ENCODE assay signal across 24 mouse cellular contexts in the genomic region with DNA sequence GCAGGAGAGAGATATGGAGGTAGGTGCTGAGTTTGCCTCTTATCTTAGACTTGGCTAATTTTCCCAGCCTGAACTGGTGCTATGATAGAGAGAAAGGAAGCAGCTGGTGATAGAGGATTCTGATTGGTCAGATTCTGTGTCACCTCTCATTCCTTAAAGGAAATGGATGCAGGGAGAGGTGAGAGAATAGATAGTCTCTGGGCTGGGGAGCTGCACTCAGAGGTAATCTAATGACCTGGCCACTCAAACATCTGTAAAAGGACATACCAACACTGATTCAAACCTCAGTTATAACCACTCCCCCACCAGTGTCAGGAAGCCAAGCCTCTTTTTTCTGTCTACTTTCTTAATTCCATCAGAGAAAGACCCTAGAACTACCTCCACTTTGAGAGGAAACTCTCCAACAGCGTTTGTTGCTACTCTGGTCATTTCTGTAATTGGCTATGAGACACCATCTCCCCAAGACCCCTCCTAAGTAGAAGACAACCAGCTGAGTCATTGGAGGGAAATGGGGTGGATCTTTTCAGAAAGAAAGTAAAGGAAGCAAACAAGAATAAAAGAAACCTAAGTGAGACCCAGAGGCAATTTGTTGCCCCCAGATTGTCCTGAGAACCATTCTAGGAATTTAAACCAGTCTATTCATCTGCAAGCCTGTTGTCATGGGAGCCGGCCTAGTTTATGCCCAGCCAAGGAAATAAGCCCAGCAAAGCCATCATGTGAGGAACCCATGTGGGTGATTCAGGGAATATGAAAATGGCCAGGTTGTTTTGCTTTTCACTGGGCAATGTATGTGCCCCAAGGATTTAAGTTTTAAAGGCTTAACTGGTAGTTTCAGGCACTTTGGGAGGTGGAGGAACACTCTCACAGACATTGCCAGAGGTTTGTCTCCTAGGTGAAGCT. TPM values are rescaled to one million over a fixed set of nuclear protein-coding genes. Genes with fewer than 3 reads are reported as not detected.
DNase-seq lines count a peak whose midpoint lies in the region; ATAC-seq and TF ChIP-seq lines count a peak whose summit lies in the region.
"Had no signal": no experiment of that assay in that cellular context is flagged by ENCODE, and none has a peak within 500 bp of the region (broad histone marks: within the 10 kb centered on the region; RNA-seq: fewer than 3 reads in every experiment).

No protein-coding gene starts in this region.

- no peaks in the 10 kb centered on the region for H3K9me3 ChIP-seq in embryonic facial prominence, embryonic 10.5 days
- H3K9me3 ChIP-seq in midbrain, embryonic 15.5 days = no peaks in the 10 kb centered on the region
- H3K9me3 ChIP-seq: embryonic facial prominence, embryonic 13.5 days; forebrain, embryonic 12.5 days; G1E; hindbrain, embryonic 12.5 days; intestine, embryonic 15.5 days had no signal

- H3K4me2 ChIP-seq in midbrain, embryonic 15.5 days = no peak overlapping the region
- H3K4me2 ChIP-seq: embryonic facial prominence, embryonic 13.5 days; forebrain, embryonic 12.5 days; hindbrain, embryonic 12.5 days; intestine, embryonic 15.5 days had no signal

- H3K9ac ChIP-seq in midbrain, embryonic 15.5 days = no peak overlapping the region
- H3K9ac ChIP-seq: embryonic facial prominence, embryonic 13.5 days; forebrain, embryonic 12.5 days; hindbrain, embryonic 12.5 days; intestine, embryonic 15.5 days had no signal

- DNase-seq in heart, adult 11 months = peak; percentile 79
- DNase-seq in heart, postnatal 4 days = no peak
- DNase-seq in layer of hippocampus, adult 2 months (ENCODE audit: low spot score in 2 of 2) = peak in 1 of 2 experiments; percentile 24
- DNase-seq in layer of hippocampus, adult 9-10 months (ENCODE audit: low spot score) = no peak
- peak; percentile 25 for DNase-seq in ZHBTc4 (ENCODE audit: low read depth, low spot score)
- peak; percentile 4 for DNase-seq in retina, postnatal 1 day
- no peak for DNase-seq in embryonic facial prominence, embryonic 10.5 days (ENCODE audit: low spot score)
- DNase-seq: adrenal gland, adult 8-10 months; adrenal gland, postnatal 36 days; cerebellum, adult 11-12 months; cerebellum, adult 9-10 months; cerebellum, postnatal 25 days; gastrocnemius, adult 2 months; gastrocnemius, postnatal 25 days; kidney, adult 18-20 months had no signal

- H3K27ac ChIP-seq in layer of hippocampus, adult 2 months = peak overlapping the region; percentile 63
- no peak overlapping the region for H3K27ac ChIP-seq in embryonic facial prominence, embryonic 10.5 days (replicated peaks)
- no peak overlapping the region for H3K27ac ChIP-seq in midbrain, embryonic 15.5 days
- H3K27ac ChIP-seq: embryonic facial prominence, embryonic 13.5 days; forebrain, embryonic 12.5 days; gastrocnemius, adult 2 months; hindbrain, embryonic 12.5 days; intestine, embryonic 15.5 days had no signal

- no peaks in the 10 kb centered on the region for H3K27me3 ChIP-seq in embryonic facial prominence, embryonic 10.5 days (replicated peaks; ENCODE audit: low read depth, poor library complexity, severe bottlenecking)
- H3K27me3 ChIP-seq in midbrain, embryonic 15.5 days (replicated peaks) = no peaks in the 10 kb centered on the region
- H3K27me3 ChIP-seq: CH12.LX; embryonic facial prominence, embryonic 13.5 days; forebrain, embryonic 12.5 days; hindbrain, embryonic 12.5 days; intestine, embryonic 15.5 days had no signal

- no peak for TF ChIP-seq CTCF in layer of hippocampus, adult 2 months (conservative IDR thresholded peaks at IDR 0.05)

- ATAC-seq in midbrain, embryonic 15.5 days (replicated peaks) = no peak
- ATAC-seq: intestine, embryonic 15.5 days had no signal

- no peak overlapping the region for H3K4me3 ChIP-seq in layer of hippocampus, adult 2 months
- H3K4me3 ChIP-seq in embryonic facial prominence, embryonic 10.5 days = no peak overlapping the region
- H3K4me3 ChIP-seq in midbrain, embryonic 15.5 days = no peak overlapping the region
- H3K4me3 ChIP-seq: embryonic facial prominence, embryonic 13.5 days; forebrain, embryonic 12.5 days; gastrocnemius, adult 2 months; hindbrain, embryonic 12.5 days; intestine, embryonic 15.5 days had no signal

- no peaks in the 10 kb centered on the region for H3K36me3 ChIP-seq in embryonic facial prominence, embryonic 10.5 days (replicated peaks)
- H3K36me3 ChIP-seq in midbrain, embryonic 15.5 days (replicated peaks) = no peaks in the 10 kb centered on the region
- H3K36me3 ChIP-seq: embryonic facial prominence, embryonic 13.5 days; forebrain, embryonic 12.5 days; G1E; hindbrain, embryonic 12.5 days; intestine, embryonic 15.5 days had no signal

- WGBS in embryonic facial prominence, embryonic 10.5 days = 57% methylated on average over 2 of the region's 2 CpGs
- WGBS in midbrain, embryonic 15.5 days = 58% methylated on average over 2 of the region's 2 CpGs

- H3K4me1 ChIP-seq in embryonic facial prominence, embryonic 10.5 days = peaks cover 6% of the 10 kb centered on the region; the same call in 1 of the 2 replicates
- H3K4me1 ChIP-seq in midbrain, embryonic 15.5 days = no peaks in the 10 kb centered on the region
- H3K4me1 ChIP-seq: embryonic facial prominence, embryonic 13.5 days; hindbrain, embryonic 12.5 days; intestine, embryonic 15.5 days had no signal

RNA-seq across cellular contexts. Expression of a gene that starts 38.7 kb away (rescaled TPM):
- not detected for total RNA-seq in heart, postnatal 4 days (2021)
- 1 to 10 TPM; 1.8 to 2.4 TPM for total RNA-seq in layer of hippocampus, adult 2 months (2021)
- 0.35 and 0.56 TPM in 2 replicates for polyA plus RNA-seq in embryonic facial prominence, embryonic 10.5 days (2016; fragmentation: Nextera tagmentation; extraction: Ambion mirVana)
- 1.3 and 1.5 TPM in 2 replicates for polyA plus RNA-seq in midbrain, embryonic 15.5 days (2015; fragmentation: Nextera tagmentation; extraction: Ambion mirVana)
- total RNA-seq: adrenal gland, postnatal 36 days; CH12.LX; gastrocnemius, adult 2 months; gastrocnemius, postnatal 25 days; heart, postnatal 25 days had no signal
- polyA plus RNA-seq: G1E; intestine, embryonic 15.5 days had no signal

RNA-seq across cellular contexts. Expression of a gene that starts 38.9 kb away (rescaled TPM):
- under 1 TPM in 1 of 2 experiments, not detected in 1; 0.18 TPM for total RNA-seq in heart, postnatal 4 days (2021)
- total RNA-seq in layer of hippocampus, adult 2 months (2021) = 100 to 1,000 TPM; 248 to 261 TPM
- 7.0 and 7.2 TPM in 2 replicates for polyA plus RNA-seq in embryonic facial prominence, embryonic 10.5 days (2016; fragmentation: Nextera tagmentation; extraction: Ambion mirVana)
- polyA plus RNA-seq in midbrain, embryonic 15.5 days (2015; fragmentation: Nextera tagmentation; extraction: Ambion mirVana) = 194 and 201 TPM in 2 replicates
- total RNA-seq: CH12.LX; gastrocnemius, adult 2 months; gastrocnemius, postnatal 25 days; granulocyte monocyte progenitor cell, adult 5-6 weeks; heart, postnatal 25 days had no signal
- polyA plus RNA-seq: G1E had no signal

Comparison
In these comparisons a context has a peak if more than half of its experiments do, and no peak if none do; other contexts are left out.
1. DNase-seq: peak in heart, adult 11 months (single experiment), ZHBTc4 (single experiment) and retina, postnatal 1 day (single experiment); none in heart, postnatal 4 days (single experiment), layer of hippocampus, adult 9-10 months (single experiment) and embryonic facial prominence, embryonic 10.5 days (single experiment).
2. RNA of a gene that starts 38.9 kb away (total RNA-seq): 248 to 261 TPM in layer of hippocampus, adult 2 months; 0.18 TPM in heart, postnatal 4 days; every median in the first group is over 100 times any median in the second.